Mouse (Mus musculus) liver (tissue): ENCODE data around the gene Abcc4.

Experiments used
- DNase-seq: peaks from one replicate; pipeline ENCODE4 v3.0.0-alpha.2; 2020; ENCODE audit warnings: mixed read lengths

Abcc4 gene

GRCm38 (mm10) chr14:118710945-118711344, 4.9 kb upstream of the Abcc4 start:
- no peak for DNase-seq

- peak; percentile 75 for DNase-seq
Measured at GRCm38 (mm10) chr14:118709736-118710135, 3.7 kb upstream of the Abcc4 start.

DNA sequence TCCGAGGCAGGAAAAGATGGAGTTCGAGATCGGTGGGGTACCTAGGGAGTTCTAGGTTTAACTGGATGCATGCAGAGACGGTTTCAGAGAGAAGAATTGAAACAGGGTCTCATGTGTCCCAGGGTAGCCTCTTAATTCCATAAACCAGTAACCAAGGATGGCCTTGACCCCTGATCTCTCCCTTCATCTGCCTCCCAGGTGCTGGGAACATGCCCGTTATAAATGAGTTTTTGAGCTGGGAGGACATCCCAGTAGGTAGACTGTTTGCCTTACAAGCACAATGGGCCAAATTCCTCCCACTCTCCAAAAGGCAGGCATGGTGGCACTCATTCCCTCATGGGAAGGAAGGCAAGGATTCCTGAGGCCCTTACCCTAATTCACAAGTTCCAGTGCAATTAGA, 2.1 kb upstream of the Abcc4 start:
- no peak for DNase-seq

DNA sequence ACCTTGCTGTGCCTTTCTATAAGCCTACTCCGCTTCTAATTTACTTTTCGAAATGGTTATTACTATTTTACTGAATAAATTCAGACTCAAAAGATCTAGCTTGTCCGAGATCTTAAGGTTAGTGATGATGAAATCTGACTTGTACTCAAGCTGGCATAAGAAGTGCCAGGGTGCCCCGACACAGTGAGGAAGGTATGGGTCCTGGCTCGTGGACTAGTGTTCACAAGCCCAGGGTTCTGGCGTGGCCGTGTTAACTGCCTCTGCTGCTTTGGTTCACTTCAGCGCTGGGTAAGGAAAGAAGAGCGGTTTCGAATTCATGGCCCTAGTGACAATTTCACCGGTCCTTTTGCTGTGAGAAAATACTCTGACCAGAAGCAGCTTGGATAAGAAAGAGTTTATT, 943 bp upstream of the Abcc4 start:
- no peak for DNase-seq

- DNase-seq = no peak
Measured at GRCm38 (mm10) chr14:118705465-118705807, 583 bp downstream of the Abcc4 start.

GRCm38 (mm10) chr14:118703363-118703762, 2.7 kb downstream of the Abcc4 start:
- no peak for DNase-seq

GRCm38 (mm10) chr14:118701991-118702608, 3.9 kb downstream of the Abcc4 start:
- peak; percentile 69 for DNase-seq

- DNase-seq = no peak
Measured at GRCm38 (mm10) chr14:118700576-118700975, 5.4 kb downstream of the Abcc4 start.

DNA sequence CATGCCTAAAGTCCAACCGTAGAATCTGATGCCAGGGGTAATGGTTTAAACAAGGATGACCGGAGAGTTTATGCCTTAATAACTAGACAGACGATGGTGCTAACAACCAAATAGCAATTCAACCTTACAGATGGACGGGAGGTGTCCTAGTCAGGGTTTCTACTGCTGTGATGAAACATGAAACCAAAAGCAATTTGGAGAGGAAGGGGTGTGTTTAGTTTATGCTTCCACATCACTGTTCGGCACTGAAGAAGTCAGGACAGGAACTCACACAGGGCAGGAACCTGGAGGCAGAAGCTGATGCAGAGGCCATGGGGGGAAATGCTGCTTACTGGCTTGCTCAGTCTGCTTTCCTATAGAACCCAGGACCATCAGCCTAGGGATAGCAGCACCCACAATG, 6.1 kb downstream of the Abcc4 start:
- no peak for DNase-seq

GRCm38 (mm10) chr14:118699508-118699907, 6.5 kb downstream of the Abcc4 start:
- DNase-seq = no peak

- DNase-seq = no peak
Measured at GRCm38 (mm10) chr14:118696556-118697289, 9.3 kb downstream of the Abcc4 start.

DNA sequence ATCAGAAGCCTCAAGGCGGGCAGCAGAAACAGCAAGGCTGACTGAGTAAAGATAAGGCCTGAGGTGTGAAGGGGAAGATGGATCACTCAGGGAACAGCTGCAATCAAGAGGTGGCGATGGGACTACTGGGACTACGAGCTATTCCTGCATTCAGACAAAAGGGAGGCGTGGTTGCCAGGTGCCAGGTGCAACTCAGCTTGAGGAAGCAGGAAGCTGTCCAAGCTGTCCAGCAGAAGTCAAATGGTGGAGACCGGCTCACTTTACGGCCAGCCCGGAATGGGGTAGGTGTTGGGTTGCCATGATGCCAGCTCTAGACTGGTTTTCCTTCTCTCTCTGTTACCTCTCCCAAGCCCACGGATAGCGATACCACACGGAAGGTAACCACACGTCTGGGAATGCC, 10.2 kb downstream of the Abcc4 start:
- DNase-seq = no peak

DNA sequence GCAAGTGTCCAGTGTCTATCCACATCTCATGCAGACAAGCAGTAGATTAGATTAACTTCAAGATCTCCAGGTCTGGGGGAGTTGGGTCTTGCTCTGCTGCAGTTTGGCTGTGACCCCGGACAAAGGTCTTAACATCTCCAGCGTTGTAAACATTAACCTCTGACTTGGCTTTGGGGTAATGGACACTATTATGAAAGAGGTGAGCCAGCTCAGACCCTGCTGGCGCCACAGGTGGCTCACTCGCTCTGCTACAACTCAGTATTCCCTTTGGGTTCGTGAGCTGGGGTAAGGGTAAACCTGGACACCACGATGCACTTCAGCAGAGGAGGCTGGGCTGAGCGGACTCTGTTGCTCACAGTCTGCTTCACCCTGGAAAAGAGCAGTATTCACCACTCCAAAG, 11.7 kb downstream of the Abcc4 start:
- DNase-seq = no peak

DNA sequence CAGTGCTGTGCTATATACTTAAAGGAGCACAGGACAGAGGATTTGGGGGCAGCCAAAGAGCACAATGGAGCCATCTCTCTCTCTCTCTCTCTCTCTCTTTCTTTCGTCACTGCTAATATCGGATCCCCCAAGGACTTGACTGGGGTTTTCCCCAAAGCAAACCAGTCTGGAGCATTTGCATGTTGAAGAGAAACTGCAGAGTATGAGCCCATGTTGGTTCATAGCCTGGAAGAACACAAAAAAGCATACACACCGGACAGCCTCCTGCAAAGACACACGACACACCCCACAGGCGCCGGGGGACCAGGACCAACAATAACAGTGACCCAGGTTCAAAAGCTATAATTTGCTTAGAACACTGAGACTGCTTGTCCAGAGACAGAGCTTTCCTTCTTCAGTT, 14.1 kb downstream of the Abcc4 start:
- no peak for DNase-seq

DNA sequence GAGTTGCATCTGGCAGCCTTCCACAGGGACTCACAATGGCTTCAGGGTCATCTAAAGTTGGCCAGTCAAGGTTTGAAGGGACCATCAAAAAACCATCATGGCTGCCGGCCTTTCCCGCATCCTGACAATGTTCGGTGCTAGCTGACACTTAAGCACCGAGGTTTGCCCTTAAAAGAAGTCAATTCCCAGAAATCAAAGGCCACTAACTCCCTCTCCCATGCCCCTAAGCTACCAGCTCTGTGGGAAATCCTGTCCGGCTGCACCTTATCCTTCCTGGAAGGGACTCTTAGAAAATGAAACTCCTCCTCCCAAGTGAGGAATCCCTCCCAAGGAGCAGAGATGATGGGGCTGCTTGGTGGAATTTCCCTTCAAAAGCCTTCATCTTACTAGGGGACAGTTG, 14.6 kb downstream of the Abcc4 start:
- no peak for DNase-seq

GRCm38 (mm10) chr14:118690921-118691320, 15.1 kb downstream of the Abcc4 start:
- DNase-seq = no peak

- no peak for DNase-seq
Measured at GRCm38 (mm10) chr14:118690336-118690735, 15.7 kb downstream of the Abcc4 start.

- DNase-seq = no peak
Measured at GRCm38 (mm10) chr14:118688643-118689042, 17.4 kb downstream of the Abcc4 start.

DNA sequence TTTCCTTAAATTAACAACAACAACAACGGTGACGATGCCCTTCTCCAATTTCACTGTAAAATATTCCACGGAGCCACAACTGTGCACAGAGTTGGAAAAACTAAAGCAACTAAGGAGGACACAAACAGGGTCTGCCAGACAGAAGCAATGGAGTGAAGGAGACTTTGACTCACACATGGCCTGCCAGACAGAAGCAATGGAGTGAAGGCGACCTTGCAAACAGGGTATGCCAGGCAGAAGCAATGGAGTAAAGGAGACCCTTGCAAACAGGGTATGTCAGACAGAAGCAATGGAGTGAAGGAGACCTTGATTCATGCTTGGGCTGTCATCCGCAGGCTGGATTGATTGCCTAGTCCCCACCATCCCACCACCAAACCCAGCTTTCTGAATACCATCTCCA, 19.2 kb downstream of the Abcc4 start:
- DNase-seq = no peak

GRCm38 (mm10) chr14:118685572-118685971, 20.4 kb downstream of the Abcc4 start:
- no peak for DNase-seq

DNA sequence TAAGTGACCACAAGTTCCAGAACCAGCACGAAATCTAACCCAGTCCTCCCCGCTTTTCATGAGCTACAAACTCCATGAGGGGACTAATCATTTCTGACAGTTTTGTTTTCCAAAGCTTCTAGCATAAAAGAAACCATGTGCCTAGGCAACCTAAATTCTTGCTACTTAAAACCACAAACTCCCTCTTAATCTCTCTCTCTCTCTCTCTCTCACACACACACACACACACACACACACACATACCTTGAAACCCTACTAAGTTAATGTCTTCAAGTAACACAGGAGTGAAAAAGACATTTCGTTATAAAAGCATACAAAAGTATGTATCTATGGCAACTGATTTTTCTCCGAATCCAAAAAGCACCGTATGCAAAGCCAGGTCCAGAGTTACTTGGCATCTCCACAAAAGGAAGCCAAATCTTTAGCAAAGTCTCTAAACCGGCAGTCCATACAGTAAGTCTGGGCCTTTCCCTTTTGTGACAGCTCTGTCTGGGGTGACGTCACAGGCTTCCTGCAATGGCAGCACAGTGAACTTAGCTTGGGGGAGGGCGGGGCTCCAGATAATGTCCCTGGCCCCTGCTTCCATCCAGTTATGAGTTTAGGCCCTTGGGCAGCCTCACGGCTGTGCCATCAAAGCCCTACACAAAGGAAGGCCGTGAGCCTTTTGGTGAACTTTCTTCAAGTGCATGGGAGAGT, 23.5 kb downstream of the Abcc4 start:
- DNase-seq = peak; percentile 38

DNA sequence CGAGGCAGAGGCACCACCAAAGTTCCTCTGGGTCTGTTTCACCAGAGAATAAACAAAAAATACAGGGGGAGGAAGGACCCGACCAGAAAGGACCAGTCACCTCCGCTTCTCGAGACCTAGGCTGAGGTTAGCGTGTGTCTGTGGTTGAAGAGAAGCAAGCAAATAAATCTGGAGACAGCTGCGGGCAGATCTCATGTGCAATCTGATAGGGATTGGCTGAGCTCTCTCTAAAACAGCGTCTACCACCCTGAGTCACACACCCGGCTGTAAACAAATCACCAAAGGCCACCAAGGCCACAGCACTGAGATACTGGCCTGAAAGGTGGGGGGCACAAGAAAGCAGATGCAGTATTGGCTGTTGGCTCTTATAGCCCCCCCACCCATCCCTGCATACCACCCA, 24.9 kb downstream of the Abcc4 start:
- DNase-seq = no peak

DNA sequence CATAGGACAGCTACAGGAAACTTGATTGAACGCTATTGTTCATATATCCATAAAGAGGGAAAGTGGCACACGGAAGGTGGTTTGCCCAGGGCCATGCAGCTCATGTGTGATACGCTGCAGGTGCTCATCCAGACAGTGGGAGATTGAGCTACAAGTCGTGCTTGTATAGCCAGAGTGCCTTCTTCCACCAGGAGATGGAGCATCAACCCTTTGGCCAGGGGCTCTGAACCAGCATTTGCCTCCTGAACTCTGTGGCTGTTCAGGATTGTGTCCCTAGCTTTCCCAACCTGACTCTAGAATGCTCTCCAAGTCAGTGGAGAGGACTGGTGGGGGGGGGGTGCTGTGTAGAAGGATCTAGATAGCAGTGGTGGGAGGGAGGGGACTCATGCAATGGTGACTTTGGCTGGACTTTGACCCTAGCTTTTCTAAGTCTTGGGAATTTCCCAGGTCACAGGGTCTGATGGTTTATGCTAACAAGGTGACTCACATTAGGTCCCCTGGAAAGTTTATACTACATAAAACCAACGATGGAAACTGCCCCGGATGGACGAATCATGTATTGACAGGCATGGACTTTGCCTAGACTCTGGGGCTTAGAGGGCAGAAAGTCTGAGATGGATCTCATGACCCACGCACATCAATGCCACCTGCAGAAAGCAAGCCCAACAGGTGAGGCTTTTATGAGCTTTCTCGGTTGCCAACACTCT, 27.6 kb downstream of the Abcc4 start:
- no peak for DNase-seq
